Mouse (Mus musculus): ENCODE results near the gene Mrpl17.

The Mrpl17 gene

GRCm38 (mm10) chr7:105786506-105787284 lies 24.2 kb downstream of the Mrpl17 start:
- no peak for DNase-seq

DNA sequence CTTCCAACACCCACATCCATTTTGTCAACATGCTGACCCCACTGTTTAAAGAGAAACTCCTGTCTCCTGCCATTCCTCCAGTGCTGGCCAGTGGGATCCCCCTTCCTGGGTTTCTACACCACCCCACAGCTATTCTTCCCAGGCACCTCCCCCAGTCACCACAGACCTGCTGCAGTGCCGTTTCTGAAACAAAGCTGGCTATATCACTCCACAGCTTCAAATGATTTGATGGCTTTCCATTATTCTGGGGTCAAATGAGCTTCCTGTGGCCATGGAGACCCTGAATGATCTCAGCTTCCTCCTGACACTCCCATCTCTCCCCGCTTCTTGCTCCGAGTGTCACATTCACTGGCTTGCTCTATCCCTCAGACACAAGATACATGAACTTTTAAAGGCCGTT lies 26.3 kb downstream of the Mrpl17 start:
- DNase-seq, result no peak

- DNase-seq, result no peak
Observed at GRCm38 (mm10) chr7:105783861-105784260, 27.0 kb downstream of the Mrpl17 start.

DNA sequence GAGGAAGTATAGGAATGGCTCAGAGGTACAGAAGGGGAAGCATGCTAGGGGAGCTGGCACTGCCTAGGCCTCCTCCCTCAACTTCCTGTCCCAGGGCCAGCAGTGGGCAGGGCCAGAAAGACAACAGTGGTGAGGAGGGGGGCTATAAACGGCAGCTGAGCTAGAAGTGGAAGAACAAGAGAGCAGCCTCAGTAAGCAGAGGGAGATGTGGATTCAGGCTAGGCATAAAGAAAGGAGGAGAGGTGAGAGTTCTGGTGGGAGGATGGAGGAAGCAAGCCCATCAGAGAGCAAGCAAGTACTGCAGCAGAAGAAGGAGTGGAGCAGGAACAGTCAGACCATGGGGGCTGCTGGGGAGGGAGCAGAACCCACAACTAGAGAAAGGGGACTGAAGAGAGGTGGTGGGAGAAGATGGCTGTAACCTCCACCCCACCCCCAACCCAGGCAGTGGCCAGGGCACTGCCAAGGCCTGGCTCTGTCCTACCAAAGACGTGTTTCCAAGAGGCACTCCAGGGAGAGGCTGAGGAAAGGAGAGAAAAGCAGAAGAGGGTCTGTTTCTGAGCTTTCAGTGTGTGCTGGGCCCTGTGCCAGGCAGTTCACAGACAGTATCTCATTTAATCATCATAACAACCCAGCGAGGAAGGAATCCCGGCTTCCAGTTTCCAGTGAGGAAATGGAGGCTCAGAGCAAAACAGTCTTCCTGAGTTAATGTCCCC lies 32.2 kb downstream of the Mrpl17 start:
- no peak for DNase-seq

GRCm38 (mm10) chr7:105777797-105778552 lies 32.9 kb downstream of the Mrpl17 start:
- DNase-seq, result no peak

DNA sequence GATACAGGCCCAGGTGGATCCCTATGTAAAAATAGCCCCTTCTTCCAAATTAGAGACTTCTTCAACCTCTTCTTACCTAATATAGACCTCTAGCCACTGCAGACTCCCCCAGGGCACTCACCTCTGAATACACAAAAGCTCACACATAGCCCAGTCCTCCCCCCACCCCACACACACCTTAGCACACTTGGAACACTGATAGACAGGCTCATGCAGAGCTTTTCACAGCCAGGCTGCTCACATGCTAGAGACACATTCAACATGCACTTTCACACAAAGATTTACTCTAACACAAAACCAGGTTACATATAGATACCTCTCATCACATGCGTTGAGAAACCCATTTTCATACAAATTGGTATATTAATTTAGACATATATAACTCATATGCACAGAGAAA lies 33.6 kb downstream of the Mrpl17 start:
- no peak for DNase-seq

GRCm38 (mm10) chr7:105776026-105776425 lies 34.9 kb downstream of the Mrpl17 start:
- DNase-seq, result no peak

DNA sequence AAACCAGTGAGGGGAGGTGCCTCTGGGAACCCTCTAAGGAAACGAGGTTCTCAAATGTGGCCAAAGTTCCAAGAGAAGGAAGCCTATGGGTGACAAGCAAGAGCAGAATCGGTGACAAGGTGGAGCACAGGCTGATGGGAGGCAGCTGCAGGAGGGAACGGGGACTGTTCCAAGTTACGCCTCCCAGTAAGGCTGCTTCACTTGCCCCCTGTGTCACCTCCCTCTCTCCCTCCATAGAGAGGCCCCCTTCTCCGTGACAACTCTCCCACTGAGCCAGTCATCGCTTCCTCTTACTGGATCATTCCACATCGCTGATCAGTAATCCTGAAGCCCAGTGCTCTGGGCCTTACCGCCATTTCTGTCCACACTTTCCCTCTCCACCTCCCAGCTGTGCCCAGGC lies 36.2 kb downstream of the Mrpl17 start:
- no peak for DNase-seq

DNA sequence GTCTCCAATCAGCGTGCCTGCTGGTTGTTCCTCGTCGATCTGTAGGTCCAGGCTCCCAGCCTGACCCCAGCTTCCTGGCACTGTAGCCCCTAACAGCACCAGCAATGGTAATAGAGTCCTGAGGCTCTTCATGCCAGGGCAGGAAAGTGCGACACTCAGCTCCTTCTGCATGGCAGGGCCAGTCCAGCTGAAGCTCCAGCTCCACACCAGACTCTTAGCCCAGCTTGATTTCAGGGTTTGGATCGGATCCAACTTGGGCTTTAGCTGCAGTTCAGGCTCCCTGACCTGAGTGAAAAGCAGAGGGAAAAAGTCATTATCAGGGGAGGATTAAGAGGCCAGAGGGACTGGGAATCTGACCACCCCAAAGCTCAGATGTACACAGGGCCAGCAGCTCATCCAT lies 37.9 kb downstream of the Mrpl17 start:
- no peak for DNase-seq

- DNase-seq, result no peak
Observed at GRCm38 (mm10) chr7:105772331-105772730, 38.6 kb downstream of the Mrpl17 start.

GRCm38 (mm10) chr7:105769959-105770358 lies 40.9 kb downstream of the Mrpl17 start:
- DNase-seq, result no peak

DNA sequence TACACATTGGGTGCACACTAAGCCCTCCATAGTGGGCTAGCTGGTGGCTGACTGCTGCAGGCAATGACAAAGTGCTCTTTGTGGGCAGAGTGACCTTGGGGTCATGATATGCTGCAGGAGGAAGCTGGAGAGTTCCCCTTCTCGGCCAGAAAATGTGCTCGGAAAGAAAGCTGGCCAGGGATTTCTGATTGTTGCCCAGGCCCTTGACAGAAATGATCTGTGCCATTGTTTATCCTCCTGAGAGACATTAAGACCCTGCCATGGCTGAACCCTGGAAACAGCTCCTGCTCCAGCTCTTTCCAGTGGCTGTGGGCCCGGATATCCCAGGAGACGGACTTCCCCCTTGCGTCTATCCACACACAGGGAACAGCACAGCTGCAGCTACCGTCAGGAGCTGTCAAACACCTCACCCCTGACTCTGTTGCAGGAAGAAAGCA lies 43.2 kb downstream of the Mrpl17 start:
- no peak for DNase-seq

GRCm38 (mm10) chr7:105764331-105764730 lies 46.6 kb downstream of the Mrpl17 start:
- DNase-seq, result no peak

DNA sequence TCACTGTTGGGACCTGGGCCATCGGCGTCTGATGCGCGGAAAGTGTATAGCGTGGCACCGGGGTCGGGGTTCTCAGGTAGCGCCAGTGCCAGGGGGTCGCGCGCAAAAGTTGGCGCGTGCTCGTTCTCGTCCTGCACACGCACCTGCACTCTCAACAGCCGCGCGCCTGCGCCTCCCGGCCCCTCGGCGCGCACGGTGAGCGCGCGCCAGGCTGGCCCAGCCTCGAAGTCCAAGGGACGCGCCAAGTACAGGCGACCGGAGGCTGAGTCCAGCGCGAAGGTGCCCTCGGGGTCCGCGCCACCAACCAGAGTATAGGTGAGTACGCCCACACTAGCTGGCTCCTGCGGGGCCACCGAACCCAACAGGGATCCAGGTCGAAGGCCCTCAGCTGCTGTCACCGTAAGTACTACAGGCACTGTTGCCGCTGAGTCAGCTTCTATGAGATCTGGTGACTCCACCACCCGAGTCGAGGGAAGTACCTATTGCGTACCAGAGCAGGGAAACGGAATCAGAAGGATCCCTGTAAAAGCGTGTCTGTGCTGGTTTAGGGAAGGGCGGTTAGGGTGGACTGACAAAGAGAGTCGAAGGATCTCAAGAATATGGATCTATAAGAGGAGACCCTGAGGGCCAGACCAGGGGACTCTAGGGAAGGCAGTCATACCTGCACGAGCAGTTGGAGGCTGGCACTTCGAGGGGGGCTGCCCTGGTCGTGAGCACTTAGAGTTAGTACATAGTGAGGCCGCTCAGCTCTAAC lies 48.2 kb downstream of the Mrpl17 start:
- DNase-seq, result no peak

- DNase-seq, result no peak
Observed at GRCm38 (mm10) chr7:105761813-105762484, 49.0 kb downstream of the Mrpl17 start.

DNA sequence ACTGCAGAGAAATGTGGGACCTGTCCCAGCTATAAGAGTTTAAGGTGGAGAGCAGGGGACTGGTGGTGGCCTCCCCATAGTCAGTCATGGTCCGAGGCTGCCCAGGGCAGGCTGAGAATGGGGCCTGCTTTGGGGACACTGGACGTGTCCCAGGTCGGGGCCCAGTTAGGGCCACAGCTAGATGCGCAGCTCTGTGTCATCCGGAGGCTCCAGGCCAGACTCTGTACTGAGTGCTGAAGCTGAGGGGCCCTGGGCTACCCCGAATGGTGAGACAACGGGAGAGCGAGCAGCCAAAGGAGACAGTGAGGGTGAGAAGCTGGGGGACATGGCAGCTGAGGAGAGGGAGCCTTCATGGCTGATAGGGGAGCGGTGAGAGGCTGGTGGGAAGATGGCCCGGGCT lies 57.6 kb downstream of the Mrpl17 start:
- no peak for DNase-seq
